Mouse (Mus musculus) heart, postnatal 4 days (tissue): ENCODE data around the gene Ntn5. TPM values are rescaled to one million over a fixed set of nuclear protein-coding genes. Genes with fewer than 3 reads are reported as not detected.

Experiments used
- DNase-seq: peaks from one replicate; pipeline ENCODE4 v3.0.0; 2021
- total RNA-seq, 2 experiments: library from RNA; stranded (reverse); gene quantifications; 2 replicates each; pipeline ENCODE4 v1.2.3; 2021

Gene Ntn5
- total RNA-seq, 2 experiments from 2014 or later, result not detected

- peak; percentile 28 for DNase-seq
Observed at GRCm38 (mm10) chr7:45712022-45712757, 28.4 kb downstream of the Ntn5 start.

- DNase-seq, result no peak
Observed at GRCm38 (mm10) chr7:45713396-45713795, 29.6 kb downstream of the Ntn5 start.

DNA sequence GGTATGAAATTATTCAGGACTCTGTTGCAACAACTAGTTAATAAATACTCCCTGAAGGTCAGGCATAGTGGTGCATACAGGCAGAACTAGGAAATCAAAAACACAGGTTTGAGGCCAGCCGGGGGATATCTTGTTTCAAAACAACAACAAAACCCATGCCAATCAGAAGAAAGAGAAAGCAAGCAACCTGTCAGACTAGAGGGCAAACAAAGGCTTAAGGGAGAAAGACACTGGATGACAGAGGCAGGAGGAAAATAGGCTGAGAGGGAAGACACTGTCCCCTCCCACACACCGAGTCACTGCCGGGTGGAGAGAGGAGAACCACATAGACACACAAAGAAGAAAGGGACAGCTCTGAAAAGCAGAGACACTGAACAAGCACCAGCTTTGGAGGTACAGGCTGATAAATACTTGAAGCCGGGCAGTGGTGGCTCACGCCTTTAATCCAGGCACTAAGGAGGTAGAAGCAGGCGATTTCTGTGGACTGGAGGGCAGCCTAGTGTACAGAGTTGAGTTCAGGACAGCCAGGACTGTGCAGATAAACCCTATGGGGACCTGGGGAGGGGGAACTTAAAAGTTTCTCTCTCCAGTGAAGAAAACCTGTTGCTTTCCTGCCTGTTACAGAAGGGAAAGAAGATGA, 30.2 kb downstream of the Ntn5 start:
- DNase-seq, result no peak

DNA sequence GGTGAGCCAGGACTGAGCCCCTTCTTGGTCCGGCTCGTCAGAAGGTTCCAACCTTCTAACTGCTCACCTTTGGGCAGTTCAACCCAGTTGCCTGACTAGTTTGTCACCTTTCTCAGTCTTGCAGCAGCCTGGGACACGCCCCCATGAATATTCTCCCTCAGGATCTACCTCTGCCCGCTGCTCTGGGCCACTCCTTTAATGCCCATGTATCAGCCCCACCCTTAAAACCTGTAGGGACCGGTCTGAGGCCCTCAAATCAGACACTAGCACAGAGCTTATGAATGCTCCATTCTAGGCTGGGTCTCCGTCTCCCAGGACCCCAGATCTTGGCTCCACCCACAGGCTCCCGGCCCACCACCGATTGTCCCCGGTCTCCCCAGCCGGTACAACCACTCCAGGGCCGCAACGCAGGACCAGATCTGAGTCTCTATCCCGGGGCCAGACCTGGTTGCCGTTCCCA, 30.8 kb downstream of the Ntn5 start:
- no peak for DNase-seq

GRCm38 (mm10) chr7:45715090-45715708, 31.4 kb downstream of the Ntn5 start, which contains the start of gene Rpl18:
TSS of gene Rpl18 (plus strand) at chr7:45715457.
- DNase-seq, result peak; percentile 98

- DNase-seq, result no peak
Observed at GRCm38 (mm10) chr7:45715741-45716459, 32.1 kb downstream of the Ntn5 start.

GRCm38 (mm10) chr7:45716460-45716857, 32.6 kb downstream of the Ntn5 start:
- DNase-seq, result no peak

DNA sequence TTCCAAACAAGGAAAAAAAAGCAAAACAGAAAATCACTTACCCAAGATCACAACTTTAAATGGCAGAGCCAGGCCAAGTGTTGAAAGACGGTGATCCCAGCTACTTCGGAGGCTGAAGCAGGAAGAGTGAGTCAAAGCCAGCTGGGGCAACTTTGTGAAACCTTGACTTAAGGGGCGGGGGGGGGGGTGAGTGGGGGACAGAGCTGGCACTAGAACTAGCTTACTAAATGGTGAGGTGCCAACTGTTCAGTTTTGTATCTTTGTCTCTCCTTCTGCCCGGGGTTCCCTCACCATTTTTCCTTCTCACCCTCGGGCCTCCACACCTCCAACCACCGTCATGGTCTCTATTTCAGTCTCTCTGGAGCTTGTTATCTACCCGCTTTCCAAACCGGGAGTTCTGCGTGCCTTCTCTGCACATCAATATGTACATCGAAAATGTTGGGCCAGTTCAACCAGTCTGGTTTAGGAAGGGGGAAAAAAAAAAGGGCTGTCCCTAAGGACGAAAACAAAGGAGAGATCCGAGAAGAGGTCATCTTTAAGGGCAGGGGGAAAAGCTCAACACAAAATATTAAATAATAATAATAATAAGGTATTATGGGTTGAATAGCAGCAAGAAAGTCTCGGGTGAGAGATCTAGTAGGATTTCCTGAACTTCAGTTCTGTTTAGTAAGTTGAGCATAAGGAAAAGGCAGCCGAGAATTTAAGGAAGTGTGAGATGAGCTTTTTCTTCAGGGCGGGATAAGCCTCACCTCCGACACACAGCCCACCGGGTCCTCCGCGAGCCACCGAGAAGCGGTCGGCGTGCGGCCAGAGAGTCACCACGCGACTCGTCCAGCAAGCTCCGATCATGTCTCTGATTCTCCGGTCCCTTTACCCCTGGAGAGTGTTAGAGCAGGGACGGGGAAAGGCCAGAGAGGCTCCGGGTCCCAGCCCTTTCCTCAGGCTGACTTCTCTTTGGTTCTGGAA, 33.4 kb downstream of the Ntn5 start:
- no peak for DNase-seq

DNA sequence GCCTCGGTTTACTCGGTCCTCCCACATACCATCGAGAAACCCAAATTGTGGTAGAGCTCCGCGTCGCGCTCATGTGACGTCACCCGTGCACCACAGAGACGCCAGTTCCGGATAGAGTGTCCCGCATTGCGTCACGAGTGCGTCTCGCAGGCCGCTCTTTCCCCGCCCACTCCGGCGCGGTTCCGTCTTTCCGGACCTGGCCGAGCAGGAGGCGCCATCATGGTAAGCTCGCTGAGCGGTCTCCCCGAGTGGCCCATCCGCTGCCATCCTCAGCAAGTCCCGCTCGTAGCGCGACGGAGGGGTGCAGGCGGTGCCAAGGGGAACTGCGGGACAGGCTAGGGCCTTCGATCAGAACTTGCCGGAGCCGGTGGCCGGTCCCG, 34.1 kb downstream of the Ntn5 start, which contains the start of gene Sphk2:
TSS of gene Sphk2 (minus strand) at position 85 of the 380 bp plus-strand sequence.
- DNase-seq, result peak; percentile 99

GRCm38 (mm10) chr7:45718331-45718730, 34.5 kb downstream of the Ntn5 start:
- DNase-seq, result no peak

DNA sequence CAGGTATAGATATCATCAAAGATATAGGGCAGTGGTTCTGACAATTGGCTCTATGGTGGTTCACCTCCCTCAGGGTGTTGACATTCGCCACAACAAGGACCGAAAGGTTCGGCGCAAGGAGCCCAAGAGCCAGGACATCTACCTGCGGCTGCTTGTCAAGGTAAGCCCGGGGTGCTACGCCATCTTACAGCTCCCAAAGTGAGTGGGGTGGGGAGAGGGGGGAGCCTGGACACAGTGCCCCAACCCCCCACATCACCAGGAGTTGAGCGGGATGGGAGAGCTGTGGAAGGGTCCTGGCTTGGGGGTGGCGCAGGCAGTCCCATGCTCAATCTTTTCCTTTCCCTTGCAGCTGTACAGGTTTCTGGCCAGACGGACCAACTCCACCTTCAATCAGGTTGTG, 35.4 kb downstream of the Ntn5 start:
- DNase-seq, result no peak

- DNase-seq, result no peak
Observed at GRCm38 (mm10) chr7:45719738-45720412, 36.1 kb downstream of the Ntn5 start.

DNA sequence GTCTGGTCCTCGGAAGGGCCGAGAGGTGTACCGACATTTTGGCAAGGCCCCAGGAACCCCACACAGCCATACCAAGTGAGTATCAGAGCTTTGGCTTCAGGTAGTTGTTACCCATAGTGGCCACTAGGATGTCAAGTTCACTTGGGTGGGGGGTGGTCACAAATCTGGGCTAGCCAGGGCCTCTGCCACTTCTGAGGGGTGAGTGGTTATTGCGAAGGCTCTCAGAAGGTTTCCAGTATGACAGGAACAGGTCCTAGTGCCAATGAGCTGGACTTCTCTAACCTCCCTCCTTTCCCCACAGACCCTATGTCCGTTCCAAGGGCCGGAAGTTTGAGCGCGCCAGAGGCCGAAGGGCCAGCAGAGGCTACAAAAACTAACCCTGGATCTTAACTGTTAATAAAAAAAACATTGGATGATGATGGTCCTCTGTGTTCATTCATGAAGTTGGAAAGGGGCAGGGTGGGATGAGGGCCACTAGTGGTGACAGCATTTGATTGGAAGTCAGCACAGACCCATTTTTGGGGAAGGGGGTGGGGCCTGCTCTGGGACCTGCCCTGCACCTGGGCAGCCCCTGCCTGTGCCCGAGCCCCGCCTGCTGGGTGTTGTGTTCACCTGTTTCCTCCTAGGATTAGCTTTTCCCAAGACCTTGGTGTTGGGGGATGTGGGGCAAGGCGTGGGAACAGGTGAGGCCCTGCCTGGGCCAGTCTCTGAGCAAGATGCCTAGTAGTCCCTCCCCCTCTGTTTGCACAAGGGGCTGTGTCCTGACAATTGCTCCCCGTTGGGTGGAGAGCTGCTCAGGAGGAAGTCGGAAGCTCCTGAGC, 36.8 kb downstream of the Ntn5 start, which contains the start of gene Fam83e:
TSS of gene Fam83e (plus strand) at position 800 of the 821 bp plus-strand sequence.
- no peak for DNase-seq

- no peak for DNase-seq
Observed at GRCm38 (mm10) chr7:45721234-45721571, 37.4 kb downstream of the Ntn5 start.

GRCm38 (mm10) chr7:45721642-45722347, 38.0 kb downstream of the Ntn5 start:
- DNase-seq, result no peak

- DNase-seq, result no peak
Observed at GRCm38 (mm10) chr7:45722348-45722713, 38.5 kb downstream of the Ntn5 start.

DNA sequence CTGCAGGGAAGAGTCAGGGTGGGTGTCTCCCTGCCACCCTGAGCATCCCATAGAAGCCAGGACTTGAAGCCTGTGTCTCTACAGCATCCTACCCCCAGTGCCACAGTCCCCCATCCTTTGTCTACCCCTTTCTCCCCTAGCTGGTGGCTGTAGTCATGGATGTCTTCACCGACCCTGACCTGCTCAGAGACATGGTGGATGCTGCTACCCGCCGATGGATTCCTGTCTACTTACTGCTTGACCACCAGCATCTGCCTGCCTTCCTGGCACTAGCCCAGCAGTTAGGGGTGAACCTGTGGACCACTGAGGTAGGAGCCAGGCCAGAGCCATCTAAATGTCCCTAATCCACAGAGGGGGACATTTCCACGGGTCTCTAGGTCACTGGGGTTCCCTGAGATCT, 39.5 kb downstream of the Ntn5 start:
- no peak for DNase-seq

- DNase-seq, result no peak
Observed at GRCm38 (mm10) chr7:45723781-45724180, 40.0 kb downstream of the Ntn5 start.

- no peak for DNase-seq
Observed at GRCm38 (mm10) chr7:45725151-45725550, 41.3 kb downstream of the Ntn5 start.
